Mouse (Mus musculus): ENCODE data around the gene Mt2. TPM values are rescaled to one million over a fixed set of nuclear protein-coding genes. Genes with fewer than 3 reads are reported as not detected.

Mt2 gene
- total and polyA plus RNA-seq, 3 experiments = 4.3 to 212 (median 54.4) TPM

- DNase-seq (ENCODE audit: extremely low read depth) = peak; percentile 98
- Histone ChIP-seq H3K9ac (ENCODE audit: insufficient read depth, low read depth) (peak within 1 kb of the TSS; percentile 63), H3K4me1 (ENCODE audit: control insufficient read depth in 1 of 2, insufficient read depth in 2 of 2) (peaks cover 9 to 34% of the 10 kb centered on the region in 2 experiments), H3K4me2 (ENCODE audit: insufficient read depth, low read depth, poor library complexity, severe bottlenecking) (peak within 1 kb of the TSS; percentile 93), H3K4me3 (replicated peaks in 1 of 3; ENCODE audit: low read depth in 2 of 3, low read length in 2 of 3, poor library complexity in 1 of 3) (peak within 1 kb of the TSS; percentile 81 to 91 (median 89)), H3K9me3 (replicated peaks; ENCODE audit: low read length) (no peaks in the 10 kb centered on the region), H3K27ac (ENCODE audit: insufficient read depth, low read depth) (0 out of 2 replicates have a peak within 1 kb of the TSS, but pooled peaks have one; percentile 25), H3K36me3 (replicated peaks in 1 of 2; ENCODE audit: control insufficient read depth in 1 of 2, insufficient read depth in 1 of 2, low read length in 1 of 2) (peaks cover 0 to 20% of the 10 kb centered on the region in 2 experiments), H3K79me2 (replicated peaks; ENCODE audit: control insufficient read depth, extremely low read depth, insufficient read depth, poor library complexity, severe bottlenecking) (peaks cover 20% of the 10 kb centered on the region), H3K27me3 (replicated peaks) (peaks cover 1% of the 10 kb centered on the region)
- dilution Hi-C loops (cut with MboI; ENCODE audit: extremely low pct_ligation_motif_present, extremely low pct_unique_long_range_greater_than_20kb, low sequenced_read_pairs) = no loop called here
- TF ChIP-seq POLR2A (IDR thresholded peaks at IDR 0.05; ENCODE audit: low read depth, low read length) (peak; percentile 94), MXI1 (IDR thresholded peaks at IDR 0.05; ENCODE audit: low read depth, low read length) (peak; percentile 89), USF1 (IDR thresholded peaks at IDR 0.05; ENCODE audit: low read depth, low read length) (peak; percentile 73), PAX5 (IDR thresholded peaks at IDR 0.05; ENCODE audit: low read length) (no peak), SMC3 (IDR thresholded peaks at IDR 0.05; ENCODE audit: low read depth, low read length) (no peak), MAZ (IDR thresholded peaks at IDR 0.05; ENCODE audit: low read depth, low read length) (no peak), RCOR1 (conservative IDR thresholded peaks at IDR 0.05; ENCODE audit: low read depth, low read length) (no peak), E2F4 (IDR thresholded peaks at IDR 0.05; ENCODE audit: insufficient replicate concordance, low read depth, low read length) (no peak), ETS1 (conservative IDR thresholded peaks at IDR 0.05; ENCODE audit: low read depth, low read length) (no peak), TCF12 (IDR thresholded peaks at IDR 0.05; ENCODE audit: low read depth, low read length) (no peak), ZMIZ1 (IDR thresholded peaks at IDR 0.05; ENCODE audit: low read depth, low read length) (peak; percentile 62; the same call in 1 of the 2 replicates), POLR2AphosphoS2 (IDR thresholded peaks at IDR 0.05; ENCODE audit: low read depth, low read length) (0 out of 2 replicates have a peak, but pooled peaks have one; percentile 51), MYC (IDR thresholded peaks at IDR 0.05; ENCODE audit: low read depth, low read length) (peak; percentile 26; the same call in 1 of the 2 replicates), ZKSCAN1 (IDR thresholded peaks at IDR 0.05; ENCODE audit: borderline replicate concordance, low read depth, low read length) (no peak), NELFE (IDR thresholded peaks at IDR 0.05; ENCODE audit: low read depth, low read length) (peak; percentile 81), HCFC1 (IDR thresholded peaks at IDR 0.05; ENCODE audit: low read depth, low read length) (peak; percentile 82), NRF1 (IDR thresholded peaks at IDR 0.05; ENCODE audit: low read depth, low read length) (peak; percentile 64; the same call in 1 of the 2 replicates), USF2 (conservative IDR thresholded peaks at IDR 0.05; ENCODE audit: low read depth, low read length) (0 out of 2 replicates have a peak, but pooled peaks have one; percentile 33), BHLHE40 (IDR thresholded peaks at IDR 0.05; ENCODE audit: low read depth, low read length) (no peak; the same call in 1 of the 2 replicates), MAX (IDR thresholded peaks at IDR 0.05; ENCODE audit: low read length) (peak; percentile 63; the same call in 1 of the 2 replicates), ELF1 (IDR thresholded peaks at IDR 0.05; ENCODE audit: low read depth, low read length) (peak; percentile 53), JUN (IDR thresholded peaks at IDR 0.05; ENCODE audit: insufficient read depth, low read depth, low read length) (no peak), CHD2 (IDR thresholded peaks at IDR 0.05; ENCODE audit: low read length) (peak; percentile 53), JUND (conservative IDR thresholded peaks at IDR 0.05; ENCODE audit: low read depth, low read length) (no peak), ZNF384 (IDR thresholded peaks at IDR 0.05; ENCODE audit: low read depth, low read length) (no peak)
- in situ Hi-C loops (cut with MboI; ENCODE audit: low pct_ligation_motif_present, low pct_unique_long_range_greater_than_20kb, low sequenced_read_pairs) = no loop called here
Observed at GRCm38 (mm10) chr8:94214252-94215173, 42.0 kb downstream of the Mt2 start, which contains the start of gene Nup93. TSS of gene Nup93 (plus strand) at chr8:94214564.

Other genes starting within 250 kb of the Mt2 start
- gene Amfr, start 159.8 kb upstream of the Mt2 start, total RNA-seq (2012; rRNA removed) = 101 and 126 TPM in 2 replicates
- 79.9 and 102 TPM in 2 replicates for gene Amfr, start 159.8 kb upstream of the Mt2 start, total RNA-seq (2014; rRNA removed)
- 71.0 and 86.7 TPM in 2 replicates for gene Amfr, start 159.8 kb upstream of the Mt2 start, polyA plus RNA-seq (2012; ENCODE audit: insufficient read length, low read depth)
- 138 and 142 TPM in 2 replicates for gene Nudt21, start 135.6 kb upstream of the Mt2 start, total RNA-seq (2012; rRNA removed)
- gene Nudt21, start 135.6 kb upstream of the Mt2 start, total RNA-seq (2014; rRNA removed) = 247 and 282 TPM in 2 replicates
- gene Nudt21, start 135.6 kb upstream of the Mt2 start, polyA plus RNA-seq (2012; ENCODE audit: insufficient read length, low read depth) = 78.3 and 91.0 TPM in 2 replicates
- 16.6 and 20.1 TPM in 2 replicates for gene Ogfod1, start 135.5 kb upstream of the Mt2 start, total RNA-seq (2012; rRNA removed)
- 23.4 and 26.9 TPM in 2 replicates for gene Ogfod1, start 135.5 kb upstream of the Mt2 start, total RNA-seq (2014; rRNA removed)
- gene Ogfod1, start 135.5 kb upstream of the Mt2 start, polyA plus RNA-seq (2012; ENCODE audit: insufficient read length, low read depth) = 30.5 and 31.9 TPM in 2 replicates
- gene Bbs2, start 73.7 kb upstream of the Mt2 start, total RNA-seq (2012; rRNA removed) = 7.3 and 10.0 TPM in 2 replicates
- gene Bbs2, start 73.7 kb upstream of the Mt2 start, total RNA-seq (2014; rRNA removed) = 10.4 and 13.0 TPM in 2 replicates
- gene Bbs2, start 73.7 kb upstream of the Mt2 start, polyA plus RNA-seq (2012; ENCODE audit: insufficient read length, low read depth) = 12.0 and 13.1 TPM in 2 replicates
- not detected in 2 replicates for gene Mt4, start 35.5 kb upstream of the Mt2 start, total RNA-seq (2012; rRNA removed)
- not detected in 2 replicates for gene Mt4, start 35.5 kb upstream of the Mt2 start, total RNA-seq (2014; rRNA removed)
- gene Mt4, start 35.5 kb upstream of the Mt2 start, polyA plus RNA-seq (2012; ENCODE audit: insufficient read length, low read depth) = not detected in 2 replicates
- gene Mt3, start 20.1 kb upstream of the Mt2 start, total RNA-seq (2012; rRNA removed) = 20.0 and 20.6 TPM in 2 replicates
- not detected in 2 replicates for gene Mt3, start 20.1 kb upstream of the Mt2 start, total RNA-seq (2014; rRNA removed)
- 1.9 and 2.5 TPM in 2 replicates for gene Mt3, start 20.1 kb upstream of the Mt2 start, polyA plus RNA-seq (2012; ENCODE audit: insufficient read length, low read depth)
- gene Mt1, start 6.4 kb downstream of the Mt2 start, total RNA-seq (2012; rRNA removed) = 174 and 239 TPM in 2 replicates
- gene Mt1, start 6.4 kb downstream of the Mt2 start, total RNA-seq (2014; rRNA removed) = 13.6 and 19.9 TPM in 2 replicates
- 57.4 and 62.7 TPM in 2 replicates for gene Mt1, start 6.4 kb downstream of the Mt2 start, polyA plus RNA-seq (2012; ENCODE audit: insufficient read length, low read depth)
- gene Nup93, start 41.9 kb downstream of the Mt2 start, total RNA-seq (2012; rRNA removed) = 46.0 and 65.9 TPM in 2 replicates
- 86.2 and 88.3 TPM in 2 replicates for gene Nup93, start 41.9 kb downstream of the Mt2 start, total RNA-seq (2014; rRNA removed)
- 99.6 and 102 TPM in 2 replicates for gene Nup93, start 41.9 kb downstream of the Mt2 start, polyA plus RNA-seq (2012; ENCODE audit: insufficient read length, low read depth)
- 0.17 and 0.21 TPM in 2 replicates for gene Slc12a3, start 156.5 kb downstream of the Mt2 start, total RNA-seq (2012; rRNA removed)
- 0.08 TPM in 1 of 2 replicates, not detected in the other for gene Slc12a3, start 156.5 kb downstream of the Mt2 start, total RNA-seq (2014; rRNA removed)
- gene Slc12a3, start 156.5 kb downstream of the Mt2 start, polyA plus RNA-seq (2012; ENCODE audit: insufficient read length, low read depth) = 0.19 TPM in 1 of 2 replicates, not detected in the other
- gene Herpud1, start 213.8 kb downstream of the Mt2 start, total RNA-seq (2012; rRNA removed) = 172 and 206 TPM in 2 replicates
- gene Herpud1, start 213.8 kb downstream of the Mt2 start, total RNA-seq (2014; rRNA removed) = 243 and 257 TPM in 2 replicates
- 116 and 124 TPM in 2 replicates for gene Herpud1, start 213.8 kb downstream of the Mt2 start, polyA plus RNA-seq (2012; ENCODE audit: insufficient read length, low read depth)